Mouse (Mus musculus): ENCODE measurements at regions not wholly inside any gene's neighbourhood (a gene's known extent, or its start where the extent isn't known, plus 50 kb on each side); places are given as distances from the start of the nearest gene placed in this dataset. TPM values are rescaled to one million over a fixed set of nuclear protein-coding genes. Genes with fewer than 3 reads are reported as not detected.
A peak's percentile ranks its signal among the peaks of the same experiment; 100 is the strongest.

GRCm38 (mm10) chr8:64282806-64283205 lies 76.7 kb upstream of the Tll1 start:
- Histone ChIP-seq H3K4me3 (ENCODE audit: low read depth, low read length) (no peak overlapping the region), H3K4me1 (ENCODE audit: control insufficient read depth, insufficient read depth, low read length) (peaks cover 4% of the 10 kb centered on the region), H3K36me3 (ENCODE audit: control insufficient read depth, insufficient read depth, low read length) (no peaks in the 10 kb centered on the region), H3K27ac (ENCODE audit: low read depth, low read length) (no peak overlapping the region), H3K27me3 (replicated peaks; ENCODE audit: control insufficient read depth, insufficient read depth, low read length) (no peaks in the 10 kb centered on the region), H3K9me3 (replicated peaks; ENCODE audit: control insufficient read depth, low read length) (no peaks in the 10 kb centered on the region), H3K9ac (ENCODE audit: low read length) (no peak overlapping the region), H3K4me2 (ENCODE audit: low read length) (no peak overlapping the region)
- 91% methylated on average over 6 of the region's 6 CpGs for WGBS
- no peak for DNase-seq (ENCODE audit: low spot score)
- no peak for ATAC-seq

- 31% methylated on average over 3 of the region's 3 CpGs for WGBS
- ATAC-seq: peak; percentile 55; the same call in 1 of the 2 replicates
- peak; percentile 32 for DNase-seq (ENCODE audit: low spot score)
- Histone ChIP-seq H3K4me3 (ENCODE audit: low read depth, low read length) (no peak overlapping the region), H3K27ac (ENCODE audit: low read depth, low read length) (no peak overlapping the region), H3K9ac (ENCODE audit: low read length) (no peak overlapping the region), H3K4me2 (ENCODE audit: low read length) (no peak overlapping the region), H3K27me3 (replicated peaks; ENCODE audit: control insufficient read depth, insufficient read depth, low read length) (no peaks in the 10 kb centered on the region), H3K36me3 (ENCODE audit: control insufficient read depth, insufficient read depth, low read length) (no peaks in the 10 kb centered on the region), H3K4me1 (ENCODE audit: control insufficient read depth, insufficient read depth, low read length) (peaks cover 4% of the 10 kb centered on the region), H3K9me3 (replicated peaks; ENCODE audit: control insufficient read depth, low read length) (no peaks in the 10 kb centered on the region)
Measured at GRCm38 (mm10) chr8:64281598-64281997, 75.5 kb upstream of the Tll1 start.

GRCm38 (mm10) chr8:64280391-64280790 lies 74.3 kb upstream of the Tll1 start:
- Histone ChIP-seq H3K4me3 (ENCODE audit: low read depth, low read length) (no peak overlapping the region), H3K27me3 (replicated peaks; ENCODE audit: control insufficient read depth, insufficient read depth, low read length) (no peaks in the 10 kb centered on the region), H3K36me3 (ENCODE audit: control insufficient read depth, insufficient read depth, low read length) (no peaks in the 10 kb centered on the region), H3K27ac (ENCODE audit: low read depth, low read length) (no peak overlapping the region), H3K4me2 (ENCODE audit: low read length) (no peak overlapping the region), H3K9me3 (replicated peaks; ENCODE audit: control insufficient read depth, low read length) (no peaks in the 10 kb centered on the region), H3K4me1 (ENCODE audit: control insufficient read depth, insufficient read depth, low read length) (peaks cover 4% of the 10 kb centered on the region), H3K9ac (ENCODE audit: low read length) (no peak overlapping the region)
- ATAC-seq (no peak), DNase-seq (ENCODE audit: low spot score) (no peak)

- Histone ChIP-seq H3K4me2 (ENCODE audit: low read length) (no peak overlapping the region), H3K36me3 (ENCODE audit: control insufficient read depth, insufficient read depth, low read length) (no peaks in the 10 kb centered on the region), H3K9ac (ENCODE audit: low read length) (no peak overlapping the region), H3K27ac (ENCODE audit: low read depth, low read length) (no peak overlapping the region), H3K4me3 (ENCODE audit: low read depth, low read length) (no peak overlapping the region), H3K27me3 (replicated peaks; ENCODE audit: control insufficient read depth, insufficient read depth, low read length) (no peaks in the 10 kb centered on the region), H3K9me3 (replicated peaks; ENCODE audit: control insufficient read depth, low read length) (no peaks in the 10 kb centered on the region), H3K4me1 (ENCODE audit: control insufficient read depth, insufficient read depth, low read length) (no peaks in the 10 kb centered on the region)
- DNase-seq (ENCODE audit: low spot score) (no peak), ATAC-seq (no peak)
- WGBS: 89% methylated on average over 6 of the region's 6 CpGs
Measured at GRCm38 (mm10) chr8:64276058-64276457, 70.0 kb upstream of the Tll1 start.

- WGBS: 84% methylated on average over 6 of the region's 6 CpGs
- H3K4me2 ChIP-seq (ENCODE audit: low read length): no peak overlapping the region
Measured at GRCm38 (mm10) chr8:64265304-64265945, 59.4 kb upstream of the Tll1 start.

More at GRCm38 (mm10) chr8:64265304-64265945, 59.4 kb upstream of the Tll1 start:
- no peaks in the 10 kb centered on the region for H3K9me3 ChIP-seq (replicated peaks; ENCODE audit: control insufficient read depth, low read length)
- H3K27ac ChIP-seq (ENCODE audit: low read depth, low read length): no peak overlapping the region
- H3K4me3 ChIP-seq (ENCODE audit: low read depth, low read length): no peak overlapping the region
- H3K9ac ChIP-seq (ENCODE audit: low read length): no peak overlapping the region
- no peaks in the 10 kb centered on the region for H3K27me3 ChIP-seq (replicated peaks; ENCODE audit: control insufficient read depth, insufficient read depth, low read length)
- no peaks in the 10 kb centered on the region for H3K36me3 ChIP-seq (ENCODE audit: control insufficient read depth, insufficient read depth, low read length)
- DNase-seq (ENCODE audit: low spot score): no peak
- H3K4me1 ChIP-seq (ENCODE audit: control insufficient read depth, insufficient read depth, low read length): no peaks in the 10 kb centered on the region
- ATAC-seq: no peak

MicroRNAs encoded in the stretch of these regions (microRNA counts, 519-probe panel; counts per million panel counts)
- microRNA mmu-miR-710: not detected

Small RNAs in the stretch of these regions (microRNA-seq; reads per million reads assigned to microRNA genes)
- not detected for gene Mir710

All from forebrain, embryonic 14.5 days (tissue).